Mouse (Mus musculus) MEL (cell line): ENCODE measurements around the gene Btbd17.

Experiments
- CTCF ChIP-seq, 3 experiments: IDR thresholded peaks in 2 of 3; conservative IDR thresholded peaks in 1 of 3; 2 replicates each; pipeline ENCODE4 v1.5.1; 2011 to 2012; ENCODE audit warnings: low read length in 3 of 3, low read depth in 2 of 3, mild to moderate bottlenecking in 2 of 3, improper control_type of control experiment in 1 of 3, inconsistent platforms in 1 of 3, mixed read lengths in 1 of 3, moderate library complexity in 1 of 3; ENCODE audit not compliant: control insufficient read depth in 1 of 3, insufficient read depth in 1 of 3, poor library complexity in 1 of 3, severe bottlenecking in 1 of 3
- KAT2A ChIP-seq: conservative IDR thresholded peaks from 2 replicates; pipeline ENCODE4 v1.6.1; 2012; ENCODE audit warnings: low read depth, low read length, improper control_type of control experiment, inconsistent platforms
- POLR2A ChIP-seq, 2 experiments: IDR thresholded peaks; 2 replicates each; pipeline ENCODE4 v1.6.1; 2011 to 2012; ENCODE audit warnings: low read length in 2 of 2, mild to moderate bottlenecking in 2 of 2, control low read depth in 1 of 2, improper control_type of control experiment in 1 of 2, low read depth in 1 of 2, moderate library complexity in 1 of 2; ENCODE audit not compliant: control insufficient read depth in 1 of 2, insufficient read depth in 1 of 2, poor library complexity in 1 of 2

GRCm38 (mm10) chr11:114821325-114821724, 25.6 kb upstream of the Btbd17 start:
- no peak for TF ChIP-seq CTCF (IDR thresholded peaks at IDR 0.05 in 2 of 3, conservative IDR thresholded peaks at IDR 0.05 in 1 of 3; ENCODE audit: control insufficient read depth in 1 of 3, insufficient read depth in 1 of 3, low read depth in 2 of 3, low read length in 3 of 3, poor library complexity in 1 of 3, severe bottlenecking in 1 of 3)
- no peak for TF ChIP-seq KAT2A
- TF ChIP-seq POLR2A (IDR thresholded peaks at IDR 0.05; ENCODE audit: control insufficient read depth in 1 of 2, insufficient read depth in 1 of 2, low read depth in 1 of 2, low read length in 2 of 2, poor library complexity in 1 of 2), result no peak
